Mouse (Mus musculus) embryonic fibroblast, embryonic 13.5 days (primary cell): ENCODE measurements around the gene Gtf3c1.

Source experiments
- CTCF ChIP-seq: IDR thresholded peaks from 2 replicates; pipeline ENCODE4 v1.5.1; 2011; ENCODE audit warnings: mild to moderate bottlenecking, control low read depth, low read length, moderate library complexity, borderline replicate concordance; ENCODE audit not compliant: insufficient read depth
- POLR2A ChIP-seq: IDR thresholded peaks from 2 replicates; pipeline ENCODE4 v1.6.1; 2011; ENCODE audit warnings: low read depth, mild to moderate bottlenecking, control low read depth, low read length, moderate library complexity

DNA sequence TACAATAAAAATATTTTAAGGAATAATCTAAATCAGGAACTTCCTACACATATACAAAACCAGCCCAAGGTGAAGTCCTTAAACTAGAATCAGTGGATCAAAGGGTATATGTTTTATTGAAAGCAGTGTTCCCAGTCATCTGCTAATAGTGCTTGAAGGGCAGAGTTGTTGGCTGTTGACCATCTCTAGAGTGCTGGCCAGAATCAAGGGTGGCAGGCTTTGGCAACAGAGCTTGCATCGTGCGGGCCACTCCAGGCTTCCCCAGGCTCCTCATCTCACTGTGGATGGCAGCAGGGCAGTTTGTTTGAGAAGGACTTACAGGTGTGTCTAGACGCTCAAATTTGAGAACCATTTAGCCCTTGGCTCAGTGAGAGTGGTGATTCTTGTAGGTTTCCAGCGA, 26.2 kb upstream of the Gtf3c1 start:
- TF ChIP-seq CTCF (no peak), POLR2A (no peak)
